11 mouse cellular contexts compared by ENCODE assay signal in the genomic region with DNA sequence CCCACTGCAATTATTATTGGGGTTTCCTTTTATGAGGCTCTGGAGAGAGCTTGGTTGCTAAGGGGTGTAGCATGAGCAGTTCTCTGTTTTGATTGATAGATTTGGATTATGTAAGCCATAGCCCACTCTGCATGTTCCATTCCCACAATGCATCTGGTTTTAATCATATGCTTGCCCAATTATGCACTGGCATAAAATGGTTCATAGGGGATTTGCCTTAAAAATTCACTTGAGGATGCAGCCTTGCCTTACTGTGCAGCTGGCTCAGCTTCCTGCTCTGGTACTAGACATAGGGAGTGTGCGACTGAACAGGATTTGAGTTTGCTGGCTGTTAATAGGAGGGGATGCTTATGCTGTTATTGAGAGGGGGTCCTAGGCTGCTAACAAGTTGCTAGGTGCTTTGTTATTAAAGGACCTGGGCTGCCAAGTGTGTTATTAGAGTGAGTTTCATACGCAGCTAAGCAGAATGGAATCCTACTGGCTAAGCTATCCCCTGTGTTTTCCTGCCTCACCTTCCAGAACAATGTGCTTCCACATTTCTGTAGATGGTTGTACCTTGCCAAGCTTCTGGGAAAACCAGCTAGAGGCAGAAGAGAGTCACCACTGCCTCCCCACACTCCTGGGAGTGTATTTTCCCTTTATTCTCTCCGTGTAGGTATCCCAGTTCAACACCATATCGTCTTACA.
A peak's percentile ranks its signal among the peaks of the same experiment; 100 is the strongest.
DNase-seq lines count a peak whose midpoint lies in the region; ATAC-seq and TF ChIP-seq lines count a peak whose summit lies in the region.
"Had no signal": no experiment of that assay in that cellular context is flagged by ENCODE, and none has a peak within 500 bp of the region (broad histone marks: within the 10 kb centered on the region; RNA-seq: fewer than 3 reads in every experiment).

No protein-coding gene starts in this region.

- no peak for TF ChIP-seq CTCF in brain, embryonic 14.5 days (IDR thresholded peaks at IDR 0.05; ENCODE audit: borderline replicate concordance, extremely low read depth, insufficient read depth, insufficient read length)

- no peak overlapping the region for H3K4me3 ChIP-seq in hindbrain, embryonic 13.5 days
- H3K4me3 ChIP-seq in hindbrain, embryonic 11.5 days (ENCODE audit: low read depth, low read length): no peak overlapping the region
- H3K4me3 ChIP-seq in forebrain, embryonic 16.5 days (replicated peaks; ENCODE audit: low read length): no peak overlapping the region
- no peak overlapping the region for H3K4me3 ChIP-seq in midbrain, embryonic 14.5 days (replicated peaks; ENCODE audit: low read depth, low read length)

- WGBS in hindbrain, embryonic 13.5 days: 64% methylated on average over 4 of the region's 4 CpGs
- WGBS in hindbrain, embryonic 11.5 days: 82% methylated on average over 4 of the region's 4 CpGs
- WGBS in forebrain, embryonic 16.5 days: 27% methylated on average over 4 of the region's 4 CpGs
- WGBS in midbrain, embryonic 14.5 days: 56% methylated on average over 4 of the region's 4 CpGs

- DNase-seq in hindbrain, embryonic 11.5 days (ENCODE audit: low spot score): no peak
- peak; percentile 79 for DNase-seq in brain, embryonic 14.5 days (ENCODE audit: low read depth)
- peak; percentile 62 for DNase-seq in midbrain, embryonic 14.5 days
- DNase-seq in adrenal gland, adult (ENCODE audit: inconsistent age in 2 of 2, low spot score in 1 of 2): no peak
- DNase-seq: adrenal gland, postnatal 10 days; cerebellum, adult 8-10 months; kidney, postnatal 25 days had no signal

- no peaks in the 10 kb centered on the region for H3K9me3 ChIP-seq in hindbrain, embryonic 13.5 days
- H3K9me3 ChIP-seq in hindbrain, embryonic 11.5 days (ENCODE audit: control insufficient read depth, low read length): no peaks in the 10 kb centered on the region
- no peaks in the 10 kb centered on the region for H3K9me3 ChIP-seq in forebrain, embryonic 16.5 days (ENCODE audit: control insufficient read depth, low read length)
- H3K9me3 ChIP-seq in midbrain, embryonic 14.5 days (ENCODE audit: control insufficient read depth, low read length): no peaks in the 10 kb centered on the region

- no peak overlapping the region for H3K9ac ChIP-seq in hindbrain, embryonic 13.5 days
- H3K9ac ChIP-seq in hindbrain, embryonic 11.5 days (ENCODE audit: low read depth, low read length): no peak overlapping the region
- no peak overlapping the region for H3K9ac ChIP-seq in forebrain, embryonic 16.5 days (replicated peaks; ENCODE audit: low read depth, low read length)
- no peak overlapping the region for H3K9ac ChIP-seq in midbrain, embryonic 14.5 days (replicated peaks; ENCODE audit: low read length)

- no peak for TF ChIP-seq POLR2A in brain, embryonic 14.5 days (IDR thresholded peaks at IDR 0.05; ENCODE audit: borderline replicate concordance, extremely low read depth, insufficient read depth, insufficient read length, poor library complexity, severe bottlenecking)

- no peaks in the 10 kb centered on the region for H3K27me3 ChIP-seq in hindbrain, embryonic 13.5 days
- H3K27me3 ChIP-seq in hindbrain, embryonic 11.5 days (ENCODE audit: control insufficient read depth, insufficient read depth, low read length): no peaks in the 10 kb centered on the region
- H3K27me3 ChIP-seq in forebrain, embryonic 16.5 days (replicated peaks; ENCODE audit: control insufficient read depth, insufficient read depth, low read length): no peaks in the 10 kb centered on the region
- no peaks in the 10 kb centered on the region for H3K27me3 ChIP-seq in midbrain, embryonic 14.5 days (ENCODE audit: control insufficient read depth, insufficient read depth, low read length)

- no peak overlapping the region for H3K4me2 ChIP-seq in hindbrain, embryonic 13.5 days
- H3K4me2 ChIP-seq in hindbrain, embryonic 11.5 days (replicated peaks; ENCODE audit: low read depth, low read length): no peak overlapping the region
- H3K4me2 ChIP-seq in forebrain, embryonic 16.5 days (ENCODE audit: low read length): no peak overlapping the region
- no peak overlapping the region for H3K4me2 ChIP-seq in midbrain, embryonic 14.5 days (ENCODE audit: low read length)

- H3K27ac ChIP-seq in hindbrain, embryonic 13.5 days: peak overlapping the region; percentile 68
- no peak overlapping the region for H3K27ac ChIP-seq in hindbrain, embryonic 11.5 days (ENCODE audit: low read depth, low read length)
- peak overlapping the region; percentile 52 for H3K27ac ChIP-seq in forebrain, embryonic 16.5 days (ENCODE audit: low read length)
- peak overlapping the region; percentile 58 for H3K27ac ChIP-seq in midbrain, embryonic 14.5 days (replicated peaks; ENCODE audit: low read depth, low read length)

- no peaks in the 10 kb centered on the region for H3K36me3 ChIP-seq in hindbrain, embryonic 13.5 days
- no peaks in the 10 kb centered on the region for H3K36me3 ChIP-seq in hindbrain, embryonic 11.5 days (ENCODE audit: control insufficient read depth, insufficient read depth, low read length)
- H3K36me3 ChIP-seq in forebrain, embryonic 16.5 days (ENCODE audit: control insufficient read depth, insufficient read depth): no peaks in the 10 kb centered on the region
- H3K36me3 ChIP-seq in midbrain, embryonic 14.5 days (ENCODE audit: control insufficient read depth, insufficient read depth, low read length): no peaks in the 10 kb centered on the region

- H3K4me1 ChIP-seq in hindbrain, embryonic 13.5 days (replicated peaks): peaks cover 39% of the 10 kb centered on the region
- no peaks in the 10 kb centered on the region for H3K4me1 ChIP-seq in hindbrain, embryonic 11.5 days (replicated peaks; ENCODE audit: control insufficient read depth, insufficient read depth, low read length)
- H3K4me1 ChIP-seq in forebrain, embryonic 16.5 days (replicated peaks; ENCODE audit: control insufficient read depth, insufficient read depth, low read length): peaks cover 22% of the 10 kb centered on the region
- peaks cover 32% of the 10 kb centered on the region for H3K4me1 ChIP-seq in midbrain, embryonic 14.5 days (ENCODE audit: control insufficient read depth, insufficient read depth, low read length)

- ATAC-seq in hindbrain, embryonic 13.5 days (ENCODE audit: low FRiP score): peak; percentile 82
- ATAC-seq in hindbrain, embryonic 11.5 days (ENCODE audit: low FRiP score): no peak
- ATAC-seq in forebrain, embryonic 16.5 days: peak; percentile 84
- peak; percentile 53; the same call in 1 of the 2 replicates for ATAC-seq in midbrain, embryonic 14.5 days (ENCODE audit: low FRiP score, low TSS enrichment)
- ATAC-seq in cerebellum, adult (ENCODE audit: insufficient number of reproducible peaks, low FRiP score, low TSS enrichment): no peak
- ATAC-seq in megakaryocyte-erythroid progenitor cell, adult 5-6 weeks (replicated peaks; ENCODE audit: low FRiP score, low TSS enrichment, poor library complexity, severe bottlenecking): no peak

Comparison
In these comparisons a context has a peak if more than half of its experiments do, and no peak if none do; other contexts are left out.
1. ATAC-seq: peak in hindbrain, embryonic 13.5 days (single experiment), forebrain, embryonic 16.5 days (single experiment) and midbrain, embryonic 14.5 days (single experiment); none in hindbrain, embryonic 11.5 days (single experiment), cerebellum, adult (single experiment) and megakaryocyte-erythroid progenitor cell, adult 5-6 weeks (single experiment).
2. DNase-seq: peak in brain, embryonic 14.5 days (single experiment) and midbrain, embryonic 14.5 days (single experiment); none in hindbrain, embryonic 11.5 days (single experiment) and adrenal gland, adult (0 of 2).